9 mouse cellular contexts compared by ENCODE assay signal in genomic region chr6:83135571-83136161, GRCm38 (mm10). TPM values are rescaled to one million over a fixed set of nuclear protein-coding genes. Genes with fewer than 3 reads are reported as not detected.
DNase-seq lines count a peak whose midpoint lies in the region; ATAC-seq and TF ChIP-seq lines count a peak whose summit lies in the region.
"Had no signal": no experiment of that assay in that cellular context is flagged by ENCODE, and none has a peak within 500 bp of the region (broad histone marks: within the 10 kb centered on the region; RNA-seq: fewer than 3 reads in every experiment).

No protein-coding gene starts in this region.

- no peaks in the 10 kb centered on the region for H3K9me3 ChIP-seq in megakaryocyte, embryonic 14.5 days
- H3K9me3 ChIP-seq in forebrain, postnatal 0 days (ENCODE audit: low read length), result no peaks in the 10 kb centered on the region
- H3K9me3 ChIP-seq in intestine, embryonic 15.5 days, result no peaks in the 10 kb centered on the region
- no peaks in the 10 kb centered on the region for H3K9me3 ChIP-seq in liver, embryonic 14.5 days (ENCODE audit: control insufficient read depth, low read length)
- H3K9me3 ChIP-seq in neural tube, embryonic 14.5 days (ENCODE audit: control insufficient read depth, low read length), result no peaks in the 10 kb centered on the region

- TF ChIP-seq CTCF in forebrain, postnatal 0 days (IDR thresholded peaks at IDR 0.05; ENCODE audit: low read depth), result no peak
- TF ChIP-seq CTCF in liver, embryonic 14.5 days (IDR thresholded peaks at IDR 0.05; ENCODE audit: low read depth), result no peak

- ATAC-seq in megakaryocyte, adult 5-6 weeks (ENCODE audit: poor library complexity, severe bottlenecking), result no peak
- no peak for ATAC-seq in forebrain, postnatal 0 days
- ATAC-seq in intestine, embryonic 15.5 days, result no peak
- ATAC-seq in liver, embryonic 14.5 days (ENCODE audit: insufficient read depth), result no peak
- no peak for ATAC-seq in neural tube, embryonic 14.5 days (ENCODE audit: low read depth)
- ATAC-seq: Patski had no signal

- 9% methylated on average over 37 of the region's 37 CpGs for WGBS in forebrain, postnatal 0 days
- WGBS in intestine, embryonic 15.5 days, result 5% methylated on average over 37 of the region's 37 CpGs
- 20% methylated on average over 37 of the region's 37 CpGs for WGBS in liver, embryonic 14.5 days (ENCODE audit: insufficient replicate concordance)
- 6% methylated on average over 37 of the region's 37 CpGs for WGBS in neural tube, embryonic 14.5 days

- H3K4me3 ChIP-seq in megakaryocyte, embryonic 14.5 days (replicated peaks), result peak overlapping the region; percentile 94
- H3K4me3 ChIP-seq in forebrain, postnatal 0 days (ENCODE audit: low read depth, low read length), result no peak overlapping the region
- peak overlapping the region; percentile 52 for H3K4me3 ChIP-seq in intestine, embryonic 15.5 days (replicated peaks)
- H3K4me3 ChIP-seq in liver, embryonic 14.5 days (ENCODE audit: insufficient read depth in 1 of 2, low read depth in 2 of 2, low read length in 2 of 2), result peak overlapping the region; percentile 53 to 55
- peak overlapping the region; percentile 7; the same call in 1 of the 2 replicates for H3K4me3 ChIP-seq in neural tube, embryonic 14.5 days (ENCODE audit: low read depth, low read length)

- no peak for TF ChIP-seq EP300 in liver, embryonic 14.5 days (IDR thresholded peaks at IDR 0.05; ENCODE audit: low read depth)

- no peak for DNase-seq in forebrain, postnatal 0 days
- no peak for DNase-seq in liver, embryonic 14.5 days (ENCODE audit: low read depth in 3 of 3, low spot score in 3 of 3)
- no peak for DNase-seq in cerebellum, adult 8-10 months
- DNase-seq in layer of hippocampus, adult 18-20 months (ENCODE audit: low spot score in 2 of 2), result no peak

- H3K4me1 ChIP-seq in megakaryocyte, embryonic 14.5 days, result peaks cover 67% of the 10 kb centered on the region
- H3K4me1 ChIP-seq in forebrain, postnatal 0 days (ENCODE audit: insufficient read depth), result no peaks in the 10 kb centered on the region
- H3K4me1 ChIP-seq in intestine, embryonic 15.5 days (replicated peaks), result peaks cover 37% of the 10 kb centered on the region
- H3K4me1 ChIP-seq in liver, embryonic 14.5 days (replicated peaks; ENCODE audit: control insufficient read depth in 2 of 2, insufficient read depth in 2 of 2, low read length in 1 of 2), result peaks cover 8 to 10% of the 10 kb centered on the region in 2 experiments; a peak in 3 of 4 replicates
- peaks cover 5% of the 10 kb centered on the region; the same call in 1 of the 2 replicates for H3K4me1 ChIP-seq in neural tube, embryonic 14.5 days (ENCODE audit: control insufficient read depth, insufficient read depth, low read length)

- H3K4me2 ChIP-seq in forebrain, postnatal 0 days (ENCODE audit: low read depth), result peak overlapping the region; percentile 48
- peak overlapping the region; percentile 75 for H3K4me2 ChIP-seq in intestine, embryonic 15.5 days (replicated peaks)
- peak overlapping the region; percentile 66 for H3K4me2 ChIP-seq in liver, embryonic 14.5 days (ENCODE audit: low read depth)
- H3K4me2 ChIP-seq in neural tube, embryonic 14.5 days (ENCODE audit: low read depth, low read length), result peak overlapping the region; percentile 50; the same call in 1 of the 2 replicates

- no peak overlapping the region for H3K27ac ChIP-seq in forebrain, postnatal 0 days (ENCODE audit: low read depth, low read length)
- H3K27ac ChIP-seq in intestine, embryonic 15.5 days, result peak overlapping the region; percentile 99; the same call in 1 of the 2 replicates
- no peak overlapping the region for H3K27ac ChIP-seq in liver, embryonic 14.5 days
- no peak overlapping the region for H3K27ac ChIP-seq in neural tube, embryonic 14.5 days (ENCODE audit: low read depth, low read length)

- no peaks in the 10 kb centered on the region for H3K36me3 ChIP-seq in megakaryocyte, embryonic 14.5 days (replicated peaks; ENCODE audit: low read length)
- H3K36me3 ChIP-seq in forebrain, postnatal 0 days (ENCODE audit: insufficient read depth), result no peaks in the 10 kb centered on the region
- no peaks in the 10 kb centered on the region for H3K36me3 ChIP-seq in intestine, embryonic 15.5 days
- no peaks in the 10 kb centered on the region for H3K36me3 ChIP-seq in liver, embryonic 14.5 days (replicated peaks; ENCODE audit: control insufficient read depth, insufficient read depth, low read depth)
- H3K36me3 ChIP-seq in neural tube, embryonic 14.5 days (ENCODE audit: control insufficient read depth, insufficient read depth, low read length), result no peaks in the 10 kb centered on the region

- peaks cover 3% of the 10 kb centered on the region for H3K27me3 ChIP-seq in megakaryocyte, embryonic 14.5 days (replicated peaks)
- peaks cover 10% of the 10 kb centered on the region; the same call in 1 of the 2 replicates for H3K27me3 ChIP-seq in forebrain, postnatal 0 days (ENCODE audit: insufficient read depth, low read length)
- no peaks in the 10 kb centered on the region for H3K27me3 ChIP-seq in intestine, embryonic 15.5 days (replicated peaks)
- H3K27me3 ChIP-seq in liver, embryonic 14.5 days (ENCODE audit: control insufficient read depth, insufficient read depth, low read length), result peaks cover 23% of the 10 kb centered on the region
- H3K27me3 ChIP-seq in neural tube, embryonic 14.5 days (ENCODE audit: control insufficient read depth, insufficient read depth, low read length), result no peaks in the 10 kb centered on the region
- H3K27me3 ChIP-seq: Patski had no signal

- H3K9ac ChIP-seq in forebrain, postnatal 0 days, result no peak overlapping the region
- peak overlapping the region; percentile 76 for H3K9ac ChIP-seq in intestine, embryonic 15.5 days
- no peak overlapping the region for H3K9ac ChIP-seq in liver, embryonic 14.5 days (replicated peaks)
- H3K9ac ChIP-seq in neural tube, embryonic 14.5 days (replicated peaks; ENCODE audit: low read depth, low read length), result peak overlapping the region; percentile 21; the same call in 1 of the 2 replicates

RNA-seq across cellular contexts. Expression of gene Rtkn, which starts 0.4 kb away (rescaled TPM):
- polyA plus RNA-seq in megakaryocyte, embryonic 14.5 days (2012; ENCODE audit: insufficient read depth, low replicate concordance), result 15.8 and 48.5 TPM in 2 replicates
- total RNA-seq in megakaryocyte, adult 5-6 weeks (2015), result 0.52 and 0.67 TPM in 2 replicates
- 0.29 and 1.2 TPM in 2 replicates for total RNA-seq in megakaryocyte, adult 5-6 weeks (2017)
- total RNA-seq in forebrain, postnatal 0 days (2014; rRNA removed), result 17.1 and 19.4 TPM in 2 replicates
- polyA plus RNA-seq in forebrain, postnatal 0 days (2015; fragmentation: Nextera tagmentation; extraction: Ambion mirVana), result 7.9 and 8.1 TPM in 2 replicates
- 23.6 and 26.4 TPM in 2 replicates for polyA plus RNA-seq in intestine, embryonic 15.5 days (2015; fragmentation: Nextera tagmentation; extraction: Ambion mirVana)
- 11.1 TPM in 2 replicates for polyA plus RNA-seq in liver, embryonic 14.5 days (2012; rRNA removed)
- 5.3 and 5.5 TPM in 2 replicates for polyA plus RNA-seq in liver, embryonic 14.5 days (2014; fragmentation: Nextera tagmentation; extraction: Ambion mirVana)
- polyA plus RNA-seq in neural tube, embryonic 14.5 days (2014; fragmentation: Nextera tagmentation; extraction: Ambion mirVana), result 6.3 and 8.8 TPM in 2 replicates
- 10 to 100 TPM; 73.5 to 75.8 TPM for total RNA-seq in layer of hippocampus, adult 18-20 months (2021)

RNA-seq across cellular contexts. Expression of gene Ino80b, which starts 10.4 kb away (rescaled TPM):
- polyA plus RNA-seq in megakaryocyte, embryonic 14.5 days (2012; ENCODE audit: insufficient read depth, low replicate concordance), result 201 and 370 TPM in 2 replicates
- 18.8 and 19.6 TPM in 2 replicates for total RNA-seq in megakaryocyte, adult 5-6 weeks (2015)
- total RNA-seq in megakaryocyte, adult 5-6 weeks (2017), result 26.0 and 36.2 TPM in 2 replicates
- 40.1 and 44.5 TPM in 2 replicates for total RNA-seq in forebrain, postnatal 0 days (2014; rRNA removed)
- polyA plus RNA-seq in forebrain, postnatal 0 days (2015; fragmentation: Nextera tagmentation; extraction: Ambion mirVana), result 14.9 and 15.3 TPM in 2 replicates
- polyA plus RNA-seq in intestine, embryonic 15.5 days (2015; fragmentation: Nextera tagmentation; extraction: Ambion mirVana), result 9.0 and 9.4 TPM in 2 replicates
- 9.4 and 11.6 TPM in 2 replicates for polyA plus RNA-seq in liver, embryonic 14.5 days (2012; rRNA removed)
- 4.4 and 5.2 TPM in 2 replicates for polyA plus RNA-seq in liver, embryonic 14.5 days (2014; fragmentation: Nextera tagmentation; extraction: Ambion mirVana)
- polyA plus RNA-seq in neural tube, embryonic 14.5 days (2014; fragmentation: Nextera tagmentation; extraction: Ambion mirVana), result 13.5 and 14.3 TPM in 2 replicates
- total RNA-seq in layer of hippocampus, adult 18-20 months (2021), result 10 to 100 TPM; 28.0 to 29.5 TPM

RNA-seq across cellular contexts. Expression of gene Wbp1, which starts 14.3 kb away (rescaled TPM):
- 86.6 and 121 TPM in 2 replicates for polyA plus RNA-seq in megakaryocyte, embryonic 14.5 days (2012; ENCODE audit: insufficient read depth, low replicate concordance)
- total RNA-seq in megakaryocyte, adult 5-6 weeks (2015), result 33.5 and 34.8 TPM in 2 replicates
- total RNA-seq in megakaryocyte, adult 5-6 weeks (2017), result 74.0 and 89.9 TPM in 2 replicates
- 129 and 151 TPM in 2 replicates for total RNA-seq in forebrain, postnatal 0 days (2014; rRNA removed)
- 104 and 109 TPM in 2 replicates for polyA plus RNA-seq in forebrain, postnatal 0 days (2015; fragmentation: Nextera tagmentation; extraction: Ambion mirVana)
- 79.6 and 89.1 TPM in 2 replicates for polyA plus RNA-seq in intestine, embryonic 15.5 days (2015; fragmentation: Nextera tagmentation; extraction: Ambion mirVana)
- polyA plus RNA-seq in liver, embryonic 14.5 days (2012; rRNA removed), result 27.7 and 33.6 TPM in 2 replicates
- 22.0 and 27.1 TPM in 2 replicates for polyA plus RNA-seq in liver, embryonic 14.5 days (2014; fragmentation: Nextera tagmentation; extraction: Ambion mirVana)
- 129 and 146 TPM in 2 replicates for polyA plus RNA-seq in neural tube, embryonic 14.5 days (2014; fragmentation: Nextera tagmentation; extraction: Ambion mirVana)
- total RNA-seq in layer of hippocampus, adult 18-20 months (2021), result 10 to 100 TPM; 47.4 to 52.5 TPM

RNA-seq across cellular contexts. Expression of gene Mogs, which starts 20.4 kb away (rescaled TPM):
- polyA plus RNA-seq in megakaryocyte, embryonic 14.5 days (2012; ENCODE audit: insufficient read depth, low replicate concordance), result 76.1 and 165 TPM in 2 replicates
- 17.5 and 21.6 TPM in 2 replicates for total RNA-seq in megakaryocyte, adult 5-6 weeks (2015)
- total RNA-seq in megakaryocyte, adult 5-6 weeks (2017), result 33.4 and 38.7 TPM in 2 replicates
- total RNA-seq in forebrain, postnatal 0 days (2014; rRNA removed), result 39.7 and 43.5 TPM in 2 replicates
- polyA plus RNA-seq in forebrain, postnatal 0 days (2015; fragmentation: Nextera tagmentation; extraction: Ambion mirVana), result 15.7 and 17.4 TPM in 2 replicates
- 56.3 and 63.0 TPM in 2 replicates for polyA plus RNA-seq in intestine, embryonic 15.5 days (2015; fragmentation: Nextera tagmentation; extraction: Ambion mirVana)
- 33.9 and 36.9 TPM in 2 replicates for polyA plus RNA-seq in liver, embryonic 14.5 days (2012; rRNA removed)
- 28.2 and 32.4 TPM in 2 replicates for polyA plus RNA-seq in liver, embryonic 14.5 days (2014; fragmentation: Nextera tagmentation; extraction: Ambion mirVana)
- polyA plus RNA-seq in neural tube, embryonic 14.5 days (2014; fragmentation: Nextera tagmentation; extraction: Ambion mirVana), result 21.9 and 25.3 TPM in 2 replicates
- total RNA-seq in layer of hippocampus, adult 18-20 months (2021), result 10 to 100 TPM; 27.0 TPM

RNA-seq across cellular contexts. Expression of gene Wdr54, which starts 20.5 kb away (rescaled TPM):
- polyA plus RNA-seq in megakaryocyte, embryonic 14.5 days (2012; ENCODE audit: insufficient read depth, low replicate concordance), result 2.0 and 13.3 TPM in 2 replicates
- total RNA-seq in megakaryocyte, adult 5-6 weeks (2015), result not detected in 2 replicates
- 0.88 TPM in 1 of 2 replicates, not detected in the other for total RNA-seq in megakaryocyte, adult 5-6 weeks (2017)
- total RNA-seq in forebrain, postnatal 0 days (2014; rRNA removed), result 11.1 and 13.4 TPM in 2 replicates
- 19.7 and 24.1 TPM in 2 replicates for polyA plus RNA-seq in forebrain, postnatal 0 days (2015; fragmentation: Nextera tagmentation; extraction: Ambion mirVana)
- polyA plus RNA-seq in intestine, embryonic 15.5 days (2015; fragmentation: Nextera tagmentation; extraction: Ambion mirVana), result 3.0 and 3.9 TPM in 2 replicates
- 0.15 and 0.44 TPM in 2 replicates for polyA plus RNA-seq in liver, embryonic 14.5 days (2012; rRNA removed)
- polyA plus RNA-seq in liver, embryonic 14.5 days (2014; fragmentation: Nextera tagmentation; extraction: Ambion mirVana), result 0.32 and 0.35 TPM in 2 replicates
- polyA plus RNA-seq in neural tube, embryonic 14.5 days (2014; fragmentation: Nextera tagmentation; extraction: Ambion mirVana), result 18.2 and 25.7 TPM in 2 replicates
- total RNA-seq in layer of hippocampus, adult 18-20 months (2021), result 10 to 100 TPM; 24.4 to 27.6 TPM

Comparison
In these comparisons a context has a peak if more than half of its experiments do, and no peak if none do; other contexts are left out.
1. H3K9ac ChIP-seq: peak in intestine, embryonic 15.5 days (single experiment) and neural tube, embryonic 14.5 days (single experiment); none in forebrain, postnatal 0 days (single experiment) and liver, embryonic 14.5 days (single experiment).
2. RNA of gene Ino80b, which starts 10.4 kb away (polyA plus RNA-seq): 201 to 370 TPM in megakaryocyte, embryonic 14.5 days; 14.9 to 15.3 TPM in forebrain, postnatal 0 days, 13.5 to 14.3 TPM in neural tube, embryonic 14.5 days, 4.4 to 11.6 TPM in liver, embryonic 14.5 days and 9.0 to 9.4 TPM in intestine, embryonic 15.5 days; every median in the first group is over 10 times any median in the second.
3. Peak in every context shown above with its lines, with median percentiles within 50 percentile points of each other: H3K4me2 ChIP-seq.